Mouse (Mus musculus): ENCODE measurements around the gene Myh11.

DNA sequence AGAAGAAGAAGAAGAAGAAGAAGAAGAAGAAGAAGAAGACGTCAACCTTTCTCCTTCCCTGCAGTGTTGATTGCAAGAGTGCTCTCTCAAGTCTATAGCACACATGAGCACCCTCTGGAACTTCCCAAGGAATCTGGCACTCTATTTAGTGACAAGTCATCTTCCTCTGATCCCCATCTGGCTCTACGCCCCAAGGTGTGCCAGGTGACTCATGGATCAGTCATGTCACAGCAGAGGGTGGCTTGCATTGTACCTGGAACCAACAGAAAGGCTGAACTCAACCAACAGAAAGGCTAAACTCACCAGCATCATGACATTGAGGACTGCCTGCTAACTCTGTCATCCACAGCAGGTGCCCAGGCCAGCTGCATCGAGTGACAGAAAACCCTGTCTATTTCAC is 28.5 kb upstream of the Myh11 start:
- no peak for TF ChIP-seq CTCF (IDR thresholded peaks at IDR 0.05; ENCODE audit: low read depth, low read length)
- TF ChIP-seq POLR2A (IDR thresholded peaks at IDR 0.05; ENCODE audit: extremely low read depth, insufficient read depth, low read length), result no peak
